Mouse (Mus musculus) G1E (cell line): ENCODE measurements around the gene Tbx1.

ENCODE experiments used
- CTCF ChIP-seq: IDR thresholded peaks from 2 replicates; pipeline ENCODE4 v1.5.1; 2012; ENCODE audit warnings: low read depth, low read length, inconsistent platforms, mixed read lengths
- GATA1 ChIP-seq: IDR thresholded peaks from 2 replicates; pipeline ENCODE4 v1.6.1; 2012; ENCODE audit warnings: borderline replicate concordance, low read length, inconsistent platforms, mixed read lengths
- GATA2 ChIP-seq: IDR thresholded peaks from 2 replicates; pipeline ENCODE4 v1.6.1; 2012; ENCODE audit warnings: low read depth, low read length, inconsistent platforms, borderline replicate concordance
- POLR2AphosphoS5 ChIP-seq: IDR thresholded peaks from 2 replicates; pipeline ENCODE4 v1.6.1; 2012; ENCODE audit warnings: low read depth, low read length, inconsistent platforms; ENCODE audit not compliant: insufficient replicate concordance
- TAL1 ChIP-seq: conservative IDR thresholded peaks from 2 replicates; pipeline ENCODE4 v1.6.1; 2012; ENCODE audit warnings: low read depth, low read length, inconsistent platforms, mixed read lengths

DNA sequence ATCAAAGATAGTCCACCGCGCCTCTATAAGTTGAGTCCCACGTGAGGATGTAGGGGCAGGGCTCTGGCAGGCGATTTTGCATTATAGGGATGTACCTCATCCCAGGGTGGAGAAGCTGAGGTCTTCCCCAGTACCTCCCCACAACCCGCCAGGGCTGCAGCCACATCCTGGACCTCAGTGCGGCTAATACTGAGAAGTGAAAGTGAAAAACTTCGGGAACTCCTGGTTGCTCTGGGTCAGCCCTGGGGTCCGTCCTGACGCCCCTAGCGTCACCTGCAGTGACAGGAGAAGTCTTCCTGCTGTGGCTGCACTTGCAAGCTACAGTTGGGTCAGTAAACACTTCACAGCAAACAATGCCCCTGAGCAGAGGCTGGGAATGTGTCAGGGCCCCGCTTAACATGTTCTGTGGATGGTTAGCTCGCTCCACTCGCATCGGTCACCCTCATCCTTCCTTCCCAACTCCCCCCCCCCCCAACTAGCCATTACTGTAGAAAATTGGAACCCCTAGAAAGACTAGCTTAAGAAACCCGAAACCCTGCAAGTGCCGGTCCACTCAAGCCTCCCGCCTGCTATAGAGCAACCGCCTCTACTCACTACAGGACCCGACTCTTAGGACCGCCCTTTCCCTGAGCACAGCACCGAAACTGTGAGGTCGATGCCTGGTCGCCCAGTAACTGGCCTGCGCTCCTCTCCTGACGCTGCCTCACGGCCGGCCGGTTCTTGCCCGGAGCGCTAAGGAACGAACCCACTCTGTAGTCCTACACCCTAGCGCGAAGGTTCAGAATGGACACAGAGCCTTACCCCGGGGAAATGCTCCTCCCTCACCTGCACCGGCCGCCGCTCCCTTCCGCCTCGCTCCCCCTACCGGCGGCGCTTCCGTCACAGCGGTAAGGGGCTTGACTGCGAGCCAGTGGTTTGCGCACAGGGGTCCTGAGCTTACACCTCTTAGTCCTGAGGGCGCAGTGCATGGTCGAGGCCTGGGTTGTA lies at the start of gene Tbx1:
- TF ChIP-seq CTCF (no peak), TAL1 (no peak), GATA1 (no peak), POLR2AphosphoS5 (no peak), GATA2 (no peak)
